Mouse (Mus musculus) intestine, embryonic 14.5 days (tissue): ENCODE results near the gene Sp2. TPM values are rescaled to one million over a fixed set of nuclear protein-coding genes. Genes with fewer than 3 reads are reported as not detected.

Experiments used
- ATAC-seq: fragments of 200-750 bp; cut with Nextera tagmentation; replicated peaks from 2 replicates; pipeline ENCODE4 v1.8.0; 2017; ENCODE audit warnings: low read depth, moderate number of reproducible peaks, moderate TSS enrichment, moderate library complexity; ENCODE audit not compliant: low FRiP score, low TSS enrichment
- DNase-seq: peaks from one replicate; pipeline ENCODE4 v3.0.0-alpha.2; 2018; ENCODE audit warnings: low spot score
- H3K27ac ChIP-seq: fragments of 300-500 bp; sonication (generic); 2 replicates; pipeline ENCODE4 v1.5.1; 2014; ENCODE audit warnings: low read depth, mild to moderate bottlenecking, control low read depth
- H3K27me3 ChIP-seq: fragments of 300-500 bp; sonication (generic); replicated peaks from 2 replicates; pipeline ENCODE4 v1.6.1; 2014; ENCODE audit warnings: low read length, control low read depth; ENCODE audit not compliant: control insufficient read depth, insufficient read depth
- H3K36me3 ChIP-seq: fragments of 300-500 bp; sonication (generic); 2 replicates; pipeline ENCODE4 v1.6.1; 2014; ENCODE audit warnings: low read length, control low read depth; ENCODE audit not compliant: control insufficient read depth, insufficient read depth
- H3K4me1 ChIP-seq: fragments of 300-500 bp; sonication (generic); replicated peaks from 2 replicates; pipeline ENCODE4 v1.6.1; 2014; ENCODE audit warnings: low read length, control low read depth, mixed read lengths; ENCODE audit not compliant: control insufficient read depth, insufficient read depth
- H3K4me2 ChIP-seq: fragments of 300-500 bp; sonication (generic); 2 replicates; pipeline ENCODE4 v1.6.1; 2014; ENCODE audit warnings: low read length
- H3K4me3 ChIP-seq: fragments of 300-500 bp; sonication (generic); 2 replicates; pipeline ENCODE4 v1.5.1; 2014; ENCODE audit warnings: low read depth, low read length, control low read depth, mixed read lengths
- H3K9ac ChIP-seq: fragments of 300-500 bp; sonication (generic); 2 replicates; pipeline ENCODE4 v1.6.1; 2014; ENCODE audit warnings: mild to moderate bottlenecking, low read length
- H3K9me3 ChIP-seq: fragments of 300-500 bp; sonication (generic); 2 replicates; pipeline ENCODE4 v1.6.1; 2016; ENCODE audit warnings: low read length, control low read depth; ENCODE audit not compliant: control insufficient read depth
- WGBS: fragments of 180-500 bp; shearing (Covaris S2); extraction: QIAGEN DNeasy Blood & Tissue Kit; methylation state at CpG from one replicate; pipeline ENCODE4 v1.1.7; 2014; 5-methylcytosine and 5-hydroxymethylcytosine counted together
- polyA plus RNA-seq: library from polyadenylated mRNA; unstranded; fragments of >200 nt; fragmentation: Nextera tagmentation; extraction: Ambion mirVana; gene quantifications from 2 replicates; pipeline ENCODE4 v1.2.1, GENCODE M21; 2014

Sp2 gene
- polyA plus RNA-seq, 1 experiment from 2014 or later = 18.6 TPM

- ATAC-seq = peak; percentile 95
- H3K4me3 ChIP-seq = peak overlapping the region; percentile 95
- H3K4me1 ChIP-seq = peaks cover 15% of the 10 kb centered on the region
- under 1% methylated on average over 45 of the region's 45 CpGs for WGBS
- H3K27ac ChIP-seq = peak overlapping the region; percentile 95
- H3K9ac ChIP-seq = peak overlapping the region; percentile 92
- DNase-seq = peak; percentile 98
- H3K4me2 ChIP-seq = peak overlapping the region; percentile 84
- H3K9me3 ChIP-seq = no peaks in the 10 kb centered on the region
- H3K36me3 ChIP-seq = no peaks in the 10 kb centered on the region
- no peaks in the 10 kb centered on the region for H3K27me3 ChIP-seq
These were observed 5.0 kb downstream of the Sp2 start for GRCm38 (mm10) chr11:96977606-96978400.

DNA sequence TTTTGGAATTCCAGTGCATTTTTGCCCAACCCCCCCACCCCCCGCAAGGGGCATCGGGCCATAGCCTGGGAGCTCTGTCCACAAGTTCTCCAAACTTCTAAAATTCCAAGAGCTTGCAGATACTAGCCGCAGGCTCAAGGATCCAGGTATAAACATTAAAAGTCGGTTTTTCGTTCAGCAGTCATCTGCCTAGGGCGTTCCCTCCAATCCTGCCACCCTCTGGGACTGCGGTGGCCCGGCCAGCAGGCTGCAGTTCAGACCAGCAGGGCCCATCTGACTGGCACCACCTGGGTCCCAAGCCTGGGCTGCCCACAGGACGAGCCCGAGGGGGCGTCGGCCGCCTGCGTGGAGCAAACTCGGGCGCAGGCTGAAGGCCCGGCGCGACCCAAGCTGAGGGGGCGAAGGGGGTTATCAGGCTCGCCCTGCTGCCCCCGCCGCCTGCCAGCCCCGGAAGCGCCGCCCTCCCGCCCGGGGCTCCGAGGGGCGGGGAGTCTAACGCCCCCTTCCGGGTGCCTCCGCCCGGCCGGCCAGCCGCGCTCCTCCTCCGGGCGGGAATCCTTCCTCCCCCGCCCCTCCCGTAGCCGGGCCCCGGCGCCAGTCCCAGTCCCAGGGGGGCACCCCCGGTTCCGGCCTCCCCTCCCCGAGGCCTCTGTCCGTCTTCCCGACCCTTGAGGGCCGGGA is 5.7 kb downstream of the Sp2 start:
- peak overlapping the region; percentile 79 for H3K4me2 ChIP-seq
- under 1% methylated on average over 44 of the region's 50 CpGs for WGBS
- H3K36me3 ChIP-seq = no peaks in the 10 kb centered on the region
- peak overlapping the region; percentile 95 for H3K27ac ChIP-seq
- H3K9ac ChIP-seq = peak overlapping the region; percentile 92
- ATAC-seq = peak; percentile 76
- H3K4me1 ChIP-seq = peaks cover 15% of the 10 kb centered on the region
- no peaks in the 10 kb centered on the region for H3K9me3 ChIP-seq
- no peaks in the 10 kb centered on the region for H3K27me3 ChIP-seq
- peak overlapping the region; percentile 95 for H3K4me3 ChIP-seq
- no peak for DNase-seq

DNA sequence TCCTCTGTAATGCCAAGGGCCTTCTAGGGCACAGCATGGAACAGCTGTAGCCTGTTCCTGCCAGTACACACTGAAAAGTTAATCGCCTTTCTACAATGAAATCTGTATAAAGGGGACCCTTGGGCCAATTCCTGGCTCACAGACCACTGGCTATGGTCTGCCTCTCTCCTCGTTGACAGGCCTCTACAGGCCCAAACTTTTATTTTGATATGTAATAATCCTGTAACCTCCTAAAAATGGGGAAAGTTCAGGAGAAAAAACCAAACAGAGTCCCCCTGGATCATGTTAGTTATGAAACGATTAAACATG is 6.4 kb downstream of the Sp2 start:
- no peak for DNase-seq
- 47% methylated on average over 3 of the region's 3 CpGs for WGBS

DNA sequence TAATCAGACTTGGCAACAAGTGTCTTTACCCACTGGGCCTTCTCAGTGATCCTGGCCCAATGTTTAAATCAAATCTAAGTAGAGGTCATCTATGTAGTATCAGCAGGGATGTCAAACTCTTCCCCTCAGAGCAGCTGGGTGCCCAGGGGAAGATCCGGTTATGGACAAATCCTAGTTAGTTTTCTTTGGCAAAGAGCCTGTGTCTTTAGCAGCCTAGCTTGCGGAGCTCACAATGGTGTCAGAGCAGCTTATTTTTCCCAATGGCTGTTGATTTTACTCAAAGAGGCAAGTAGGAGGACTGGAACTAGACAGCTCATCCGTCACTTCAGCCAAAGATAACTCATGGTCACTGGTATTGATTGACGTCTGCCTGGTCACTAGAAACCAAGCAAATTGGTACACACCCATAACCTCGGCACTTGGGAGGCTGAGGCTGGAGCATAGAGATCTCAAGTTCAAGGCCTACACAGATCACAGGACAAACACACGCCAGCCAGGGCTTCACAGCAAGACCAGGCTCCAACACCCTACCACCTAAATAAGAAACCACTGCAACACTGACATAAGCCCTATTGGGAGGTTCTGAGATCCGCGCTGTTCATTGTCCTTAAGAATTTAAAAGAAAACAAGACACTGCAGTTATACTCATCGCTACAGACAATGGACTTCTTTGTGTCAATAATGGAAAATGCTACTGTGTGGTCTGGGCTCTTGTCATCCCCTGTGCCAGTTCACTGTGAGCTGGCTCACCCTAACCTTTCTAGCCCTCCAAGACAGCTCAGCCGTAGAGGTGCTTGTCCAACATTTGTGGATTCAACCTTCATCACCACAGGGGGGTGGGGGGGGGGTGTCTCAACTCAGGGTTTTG is 7.0 kb downstream of the Sp2 start:
- Histone ChIP-seq H3K27me3 (no peaks in the 10 kb centered on the region), H3K9me3 (no peaks in the 10 kb centered on the region), H3K4me1 (peaks cover 15% of the 10 kb centered on the region), H3K4me3 (no peak overlapping the region; the same call in 1 of the 2 replicates), H3K27ac (no peak overlapping the region), H3K9ac (peak overlapping the region; percentile 92; the same call in 1 of the 2 replicates), H3K36me3 (no peaks in the 10 kb centered on the region), H3K4me2 (peak overlapping the region; percentile 79)
- DNase-seq (no peak), ATAC-seq (no peak)
- 86% methylated on average over 10 of the region's 10 CpGs for WGBS

More for the DNA sequence above, 6.4 kb downstream of the Sp2 start:
- H3K4me2 ChIP-seq = peak overlapping the region; percentile 79
- H3K4me1 ChIP-seq = peaks cover 15% of the 10 kb centered on the region
- no peak for ATAC-seq
- H3K27ac ChIP-seq = peak overlapping the region; percentile 95
- peak overlapping the region; percentile 92 for H3K9ac ChIP-seq
- peak overlapping the region; percentile 95 for H3K4me3 ChIP-seq
- H3K36me3 ChIP-seq = no peaks in the 10 kb centered on the region
- no peaks in the 10 kb centered on the region for H3K9me3 ChIP-seq
- no peaks in the 10 kb centered on the region for H3K27me3 ChIP-seq

- H3K36me3 ChIP-seq = no peaks in the 10 kb centered on the region
- no peaks in the 10 kb centered on the region for H3K9me3 ChIP-seq
- no peak overlapping the region for H3K27ac ChIP-seq
- peaks cover 22% of the 10 kb centered on the region for H3K4me1 ChIP-seq
- no peak overlapping the region for H3K4me2 ChIP-seq
- no peaks in the 10 kb centered on the region for H3K27me3 ChIP-seq
- H3K9ac ChIP-seq = no peak overlapping the region
- 84% methylated on average over 5 of the region's 5 CpGs for WGBS
- no peak overlapping the region for H3K4me3 ChIP-seq
- no peak for DNase-seq
- ATAC-seq = no peak
These were observed 7.9 kb downstream of the Sp2 start for GRCm38 (mm10) chr11:96974813-96975212.

GRCm38 (mm10) chr11:96973426-96973964 is 9.3 kb downstream of the Sp2 start:
- DNase-seq = no peak

GRCm38 (mm10) chr11:96972906-96973305 is 9.9 kb downstream of the Sp2 start:
- ATAC-seq = no peak
- WGBS = 80% methylated on average over 5 of the region's 5 CpGs
- Histone ChIP-seq H3K4me2 (no peak overlapping the region), H3K9ac (no peak overlapping the region), H3K4me3 (no peak overlapping the region), H3K27ac (no peak overlapping the region), H3K36me3 (no peaks in the 10 kb centered on the region), H3K4me1 (peaks cover 32% of the 10 kb centered on the region), H3K9me3 (no peaks in the 10 kb centered on the region), H3K27me3 (no peaks in the 10 kb centered on the region)
- no peak for DNase-seq

More at GRCm38 (mm10) chr11:96973426-96973964, 9.3 kb downstream of the Sp2 start:
- no peaks in the 10 kb centered on the region for H3K27me3 ChIP-seq
- H3K4me3 ChIP-seq = no peak overlapping the region
- H3K4me1 ChIP-seq = peaks cover 33% of the 10 kb centered on the region
- no peak overlapping the region for H3K4me2 ChIP-seq
- H3K27ac ChIP-seq = no peak overlapping the region
- H3K9me3 ChIP-seq = no peaks in the 10 kb centered on the region
- H3K36me3 ChIP-seq = no peaks in the 10 kb centered on the region
- 92% methylated on average over 5 of the region's 5 CpGs for WGBS
- no peak overlapping the region for H3K9ac ChIP-seq
- ATAC-seq = no peak

GRCm38 (mm10) chr11:96970341-96970740 is 12.4 kb downstream of the Sp2 start:
- H3K27ac ChIP-seq = peak overlapping the region; percentile 68; the same call in 1 of the 2 replicates
- no peaks in the 10 kb centered on the region for H3K27me3 ChIP-seq
- WGBS = 57% methylated on average over 3 of the region's 3 CpGs
- H3K4me1 ChIP-seq = peaks cover 23% of the 10 kb centered on the region
- H3K4me2 ChIP-seq = no peak overlapping the region
- no peaks in the 10 kb centered on the region for H3K36me3 ChIP-seq
- no peak overlapping the region for H3K9ac ChIP-seq
- no peak overlapping the region for H3K4me3 ChIP-seq
- ATAC-seq = no peak
- no peak for DNase-seq
- H3K9me3 ChIP-seq = no peaks in the 10 kb centered on the region
